Comparison of ENCODE assay signal across 9 mouse cellular contexts in genomic region chr9:119465595-119465994, GRCm38 (mm10). TPM values are rescaled to one million over a fixed set of nuclear protein-coding genes. Genes with fewer than 3 reads are reported as not detected.
DNase-seq lines count a peak whose midpoint lies in the region; ATAC-seq and TF ChIP-seq lines count a peak whose summit lies in the region.
"Had no signal": no experiment of that assay in that cellular context is flagged by ENCODE, and none has a peak within 500 bp of the region (broad histone marks: within the 10 kb centered on the region; RNA-seq: fewer than 3 reads in every experiment).

No protein-coding gene starts in this region.

- no peak for DNase-seq in heart, postnatal 25 days (ENCODE audit: low spot score)
- DNase-seq in brain, embryonic 14.5 days (ENCODE audit: low read depth), result peak; percentile 59
- DNase-seq in hindbrain, embryonic 10.5 days (ENCODE audit: low spot score), result peak; percentile 39
- peak; percentile 28 to 38 for DNase-seq in lung, postnatal 4 days
- DNase-seq in urinary bladder, postnatal 10 days (ENCODE audit: low spot score), result no peak
- no peak for DNase-seq in layer of hippocampus, adult 18-20 months (ENCODE audit: low spot score in 2 of 2)

- TF ChIP-seq POLR2A in brain, embryonic 14.5 days (IDR thresholded peaks at IDR 0.05; ENCODE audit: borderline replicate concordance, extremely low read depth, insufficient read depth, insufficient read length, poor library complexity, severe bottlenecking), result no peak

- no peak overlapping the region for H3K9ac ChIP-seq in heart, embryonic 16.5 days (ENCODE audit: low read length)
- H3K9ac ChIP-seq: limb, embryonic 13.5 days had no signal

- 49% methylated on average over 7 of the region's 7 CpGs for WGBS in heart, embryonic 16.5 days
- 60% methylated on average over 7 of the region's 7 CpGs for WGBS in hindbrain, embryonic 10.5 days

- H3K4me3 ChIP-seq in heart, embryonic 16.5 days (ENCODE audit: low read length), result no peak overlapping the region
- no peak overlapping the region for H3K4me3 ChIP-seq in E14TG2a.4 (replicated peaks; ENCODE audit: low read length)
- no peak overlapping the region for H3K4me3 ChIP-seq in hindbrain, embryonic 10.5 days
- H3K4me3 ChIP-seq: limb, embryonic 13.5 days had no signal

- no peaks in the 10 kb centered on the region for H3K27me3 ChIP-seq in heart, embryonic 16.5 days (ENCODE audit: control insufficient read depth, insufficient read depth, low read length)
- H3K27me3 ChIP-seq in E14TG2a.4 (ENCODE audit: insufficient read depth, low read length), result no peaks in the 10 kb centered on the region; the same call in 1 of the 2 replicates
- H3K27me3 ChIP-seq in hindbrain, embryonic 10.5 days (ENCODE audit: insufficient read depth, poor library complexity, severe bottlenecking), result no peaks in the 10 kb centered on the region
- H3K27me3 ChIP-seq: limb, embryonic 13.5 days had no signal

- peaks cover 16% of the 10 kb centered on the region for H3K36me3 ChIP-seq in heart, embryonic 16.5 days (ENCODE audit: control insufficient read depth, insufficient read depth)
- H3K36me3 ChIP-seq in E14TG2a.4 (ENCODE audit: insufficient read depth, low read length), result peaks cover 57% of the 10 kb centered on the region
- peaks cover 97% of the 10 kb centered on the region for H3K36me3 ChIP-seq in hindbrain, embryonic 10.5 days

- H3K4me2 ChIP-seq in heart, embryonic 16.5 days (ENCODE audit: low read depth, low read length), result no peak overlapping the region
- H3K4me2 ChIP-seq: limb, embryonic 13.5 days had no signal

- H3K4me1 ChIP-seq in heart, embryonic 16.5 days (ENCODE audit: control insufficient read depth, insufficient read depth, low read length), result peaks cover 32% of the 10 kb centered on the region
- peaks cover 34% of the 10 kb centered on the region for H3K4me1 ChIP-seq in E14TG2a.4 (replicated peaks; ENCODE audit: low read depth, low read length)
- peaks cover 14% of the 10 kb centered on the region; the same call in 1 of the 2 replicates for H3K4me1 ChIP-seq in hindbrain, embryonic 10.5 days (replicated peaks)
- H3K4me1 ChIP-seq: limb, embryonic 13.5 days had no signal

- 0 out of 2 replicates have a peak, but pooled peaks have one; percentile 20 for ATAC-seq in heart, embryonic 16.5 days (replicated peaks; ENCODE audit: extremely low read depth, insufficient read depth, low FRiP score)

- no peaks in the 10 kb centered on the region for H3K9me3 ChIP-seq in heart, embryonic 16.5 days (replicated peaks; ENCODE audit: control insufficient read depth, low read length)
- no peaks in the 10 kb centered on the region for H3K9me3 ChIP-seq in E14TG2a.4 (ENCODE audit: low read length)
- H3K9me3 ChIP-seq in hindbrain, embryonic 10.5 days, result no peaks in the 10 kb centered on the region
- H3K9me3 ChIP-seq: limb, embryonic 13.5 days had no signal

- peak; percentile 9; the same call in 1 of the 2 replicates for TF ChIP-seq CTCF in E14TG2a.4 (conservative IDR thresholded peaks at IDR 0.05; ENCODE audit: low read length)
- TF ChIP-seq CTCF in brain, embryonic 14.5 days (IDR thresholded peaks at IDR 0.05; ENCODE audit: borderline replicate concordance, extremely low read depth, insufficient read depth, insufficient read length), result peak; percentile 47; the same call in 1 of the 2 replicates

- H3K27ac ChIP-seq in heart, embryonic 16.5 days (ENCODE audit: low read length), result no peak overlapping the region
- H3K27ac ChIP-seq in hindbrain, embryonic 10.5 days, result no peak overlapping the region
- H3K27ac ChIP-seq: limb, embryonic 13.5 days had no signal

- intact Hi-C loops in heart, postnatal 25 days (cut with DNase I), result loop anchor here (1.0 kb wide), 1 partner anchor 115 kb away; no protein-coding TSS in a partner anchor

RNA-seq across cellular contexts. Expression of gene Exog, which starts 20.9 kb away (rescaled TPM):
- 10.7 and 11.1 TPM in 2 replicates for polyA plus RNA-seq in heart, embryonic 16.5 days (2015; fragmentation: Nextera tagmentation; extraction: Ambion mirVana)
- 1 to 10 TPM; 2.4 to 2.5 TPM for total RNA-seq in heart, postnatal 25 days (2021)
- 21.4 and 25.7 TPM in 2 replicates for polyA plus RNA-seq in brain, embryonic 14.5 days (2012; rRNA removed)
- polyA plus RNA-seq in hindbrain, embryonic 10.5 days (2016; fragmentation: Nextera tagmentation; extraction: Ambion mirVana), result 37.2 and 39.4 TPM in 2 replicates
- 10 to 100 TPM; 20.2 to 21.4 TPM for total RNA-seq in layer of hippocampus, adult 18-20 months (2021)

Comparison
In these comparisons a context has a peak if more than half of its experiments do, and no peak if none do; other contexts are left out.
1. DNase-seq: peak in brain, embryonic 14.5 days (single experiment), hindbrain, embryonic 10.5 days (single experiment) and lung, postnatal 4 days (2 of 2); none in heart, postnatal 25 days (single experiment), urinary bladder, postnatal 10 days (single experiment) and layer of hippocampus, adult 18-20 months (0 of 2).